Mouse (Mus musculus) forebrain, embryonic 13.5 days (tissue): ENCODE results near the gene Irx1. TPM values are rescaled to one million over a fixed set of nuclear protein-coding genes. Genes with fewer than 3 reads are reported as not detected.

Experiments used
- ATAC-seq: fragments of 200-750 bp; cut with Nextera tagmentation; 2 replicates; pipeline ENCODE4 v1.8.0; 2017
- H3K27ac ChIP-seq: fragments of 300-500 bp; sonication (generic); 2 replicates; pipeline ENCODE4 v1.5.1; 2015; ENCODE audit warnings: inconsistent platforms, mild to moderate bottlenecking, moderate library complexity
- H3K27me3 ChIP-seq: fragments of 300-500 bp; sonication (generic); 2 replicates; pipeline ENCODE4 v1.6.1; 2015; ENCODE audit warnings: mild to moderate bottlenecking, inconsistent platforms
- H3K36me3 ChIP-seq: fragments of 300-500 bp; sonication (generic); 2 replicates; pipeline ENCODE4 v1.6.1; 2015; ENCODE audit warnings: mild to moderate bottlenecking, inconsistent platforms; ENCODE audit not compliant: poor library complexity, severe bottlenecking
- H3K4me1 ChIP-seq: fragments of 300-500 bp; sonication (generic); 2 replicates; pipeline ENCODE4 v1.6.1; 2015; ENCODE audit warnings: inconsistent platforms
- H3K4me2 ChIP-seq: fragments of 300-500 bp; sonication (generic); 2 replicates; pipeline ENCODE4 v1.6.1; 2015; ENCODE audit warnings: inconsistent platforms, mild to moderate bottlenecking, moderate library complexity
- H3K4me3 ChIP-seq: fragments of 300-500 bp; sonication (generic); 2 replicates; pipeline ENCODE4 v1.5.1; 2015; ENCODE audit warnings: mild to moderate bottlenecking, inconsistent platforms
- H3K9ac ChIP-seq: fragments of 300-500 bp; sonication (generic); 2 replicates; pipeline ENCODE4 v1.6.1; 2015; ENCODE audit warnings: mild to moderate bottlenecking, inconsistent platforms
- H3K9me3 ChIP-seq: fragments of 300-500 bp; sonication (generic); replicated peaks from 2 replicates; pipeline ENCODE4 v1.6.1; 2016; ENCODE audit warnings: inconsistent platforms
- WGBS: fragments of 180-500 bp; shearing (Covaris S2); methylation state at CpG from one replicate; pipeline ENCODE4 v1.1.7; 2015; 5-methylcytosine and 5-hydroxymethylcytosine counted together
- polyA plus RNA-seq: library from polyadenylated mRNA; unstranded; fragments of >200 nt; fragmentation: Nextera tagmentation; extraction: Ambion mirVana; gene quantifications from 2 replicates; pipeline ENCODE4 v1.2.1, GENCODE M21; 2015

Irx1 gene
- polyA plus RNA-seq: 0.38 and 0.50 TPM in 2 replicates

DNA sequence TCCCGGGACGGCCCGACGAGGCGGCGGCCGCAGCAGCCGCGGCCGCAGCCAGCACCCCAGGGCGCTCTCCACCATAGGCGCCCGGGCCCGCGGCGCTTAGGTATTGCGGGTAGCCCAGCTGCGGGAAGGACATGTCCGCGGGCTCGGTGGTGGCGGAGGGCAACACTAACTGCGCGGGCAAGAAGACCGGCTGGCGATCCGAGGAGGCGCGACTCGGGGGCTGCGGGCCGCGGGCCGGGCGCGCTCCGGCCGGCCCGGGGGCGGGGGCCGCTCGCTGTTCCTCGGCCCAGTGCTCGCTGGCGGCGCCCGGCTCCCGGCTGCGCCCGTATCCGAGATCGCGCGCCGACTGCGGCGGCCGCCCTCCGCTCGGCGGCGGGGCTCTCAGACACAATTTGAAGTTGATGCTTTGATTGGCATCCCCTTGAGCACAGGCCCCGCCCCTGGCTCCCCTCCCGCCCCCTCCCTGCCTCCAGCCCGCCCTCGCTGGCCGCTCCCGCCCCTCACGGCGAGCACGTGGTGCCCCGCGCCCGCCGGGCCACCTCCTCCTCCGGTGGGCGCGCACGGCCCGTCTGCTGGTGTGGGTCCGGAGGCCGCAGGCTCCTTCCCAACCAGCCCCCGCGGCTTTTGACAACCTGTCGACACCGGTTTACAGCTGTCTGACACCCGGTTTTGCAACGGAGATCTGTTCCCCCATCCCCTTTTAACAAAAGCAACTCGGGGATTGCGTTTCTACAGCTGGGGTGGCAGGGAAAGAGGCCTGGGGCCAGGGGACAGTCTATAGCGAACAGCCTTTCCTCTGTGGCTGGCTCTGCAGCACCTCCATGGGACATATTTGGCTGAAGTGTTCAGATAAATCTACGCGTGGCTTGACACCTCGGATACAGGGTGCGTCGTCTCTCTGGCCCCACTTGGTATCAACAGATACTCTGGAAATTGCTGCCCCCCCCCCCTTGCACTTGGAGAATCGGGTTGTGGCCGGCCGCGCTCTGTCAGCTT lies at the start of gene Irx1:
TSS of gene Irx1 (minus strand) at position 368 of the 996 bp plus-strand sequence.
- Histone ChIP-seq H3K4me2 (peak within 1 kb of the TSS; percentile 71), H3K36me3 (no peaks in the 10 kb centered on the region), H3K27me3 (peaks cover 98% of the 10 kb centered on the region), H3K4me1 (peaks cover 27% of the 10 kb centered on the region), H3K9me3 (no peaks in the 10 kb centered on the region), H3K9ac (peak within 1 kb of the TSS; percentile 54), H3K27ac (no peak within 1 kb of the TSS), H3K4me3 (peak within 1 kb of the TSS; percentile 43)
- peak; percentile 65 for ATAC-seq
- 1% methylated on average over 77 of the region's 100 CpGs for WGBS

DNA sequence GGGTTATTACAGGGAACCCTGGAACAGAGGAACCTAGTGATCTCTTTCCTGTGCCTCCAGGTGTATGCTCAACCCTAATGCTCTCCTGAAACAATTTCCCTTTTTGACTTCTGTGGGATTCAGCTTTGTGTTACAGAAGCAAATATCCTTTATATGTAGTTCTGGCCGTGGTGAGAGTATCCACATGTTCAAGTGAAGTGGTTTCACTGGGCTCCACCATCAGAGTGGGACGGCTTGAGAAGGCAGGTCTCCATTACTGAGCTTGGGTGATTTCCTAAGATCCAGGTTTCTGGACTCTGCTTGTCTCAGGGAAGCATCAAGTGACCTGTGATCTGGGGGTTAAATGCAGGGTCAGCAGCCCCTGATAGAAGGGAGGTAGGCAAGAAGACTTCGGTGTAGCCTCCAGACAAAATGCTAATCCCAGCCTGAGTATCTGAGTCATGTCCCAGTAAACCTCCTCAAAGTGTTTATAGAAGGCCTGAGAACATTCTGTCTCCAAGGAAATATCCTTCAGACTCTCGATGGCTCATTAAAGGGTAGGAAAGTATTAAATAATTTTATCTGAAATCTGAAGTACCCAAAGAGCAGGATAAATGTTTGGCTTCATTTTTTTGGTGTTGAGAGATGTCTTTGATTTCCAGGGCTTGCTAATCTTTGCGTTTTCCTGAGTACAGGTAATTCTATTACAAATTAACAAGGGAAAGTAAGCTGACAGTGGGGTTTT lies 16.6 kb upstream of the Irx1 start:
- no peak overlapping the region for H3K9ac ChIP-seq
- no peak overlapping the region for H3K4me3 ChIP-seq
- 54% methylated on average over 5 of the region's 5 CpGs for WGBS
- H3K4me2 ChIP-seq: no peak overlapping the region
- no peaks in the 10 kb centered on the region for H3K9me3 ChIP-seq
- H3K27me3 ChIP-seq: peaks cover 38% of the 10 kb centered on the region
- H3K4me1 ChIP-seq: no peaks in the 10 kb centered on the region
- no peak for ATAC-seq
- no peak overlapping the region for H3K27ac ChIP-seq
- H3K36me3 ChIP-seq: no peaks in the 10 kb centered on the region

DNA sequence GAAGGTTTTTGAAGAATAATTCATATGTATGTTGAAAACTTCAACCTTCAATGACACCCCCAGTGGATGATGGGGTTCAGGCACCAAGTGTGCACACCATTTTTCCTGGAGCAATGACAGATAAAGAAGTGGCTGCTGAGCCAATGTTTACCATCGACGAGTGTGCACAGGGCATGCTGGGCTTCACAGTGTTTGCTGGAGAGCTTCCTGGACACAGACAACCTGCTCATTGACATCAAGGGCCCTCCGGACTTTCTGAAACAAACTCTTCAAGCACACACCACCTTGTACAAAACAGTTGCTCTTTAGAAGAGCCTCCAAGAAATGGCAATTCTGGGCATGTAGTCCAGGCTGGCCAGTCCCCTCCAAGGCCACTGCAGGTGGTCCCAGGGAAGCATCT lies 12.2 kb upstream of the Irx1 start:
- Histone ChIP-seq H3K27me3 (peaks cover 58% of the 10 kb centered on the region), H3K4me2 (no peak overlapping the region), H3K27ac (no peak overlapping the region), H3K4me1 (no peaks in the 10 kb centered on the region), H3K9me3 (no peaks in the 10 kb centered on the region), H3K36me3 (no peaks in the 10 kb centered on the region), H3K4me3 (no peak overlapping the region), H3K9ac (no peak overlapping the region)
- ATAC-seq: no peak
- WGBS: 92% methylated on average over 3 of the region's 3 CpGs

DNA sequence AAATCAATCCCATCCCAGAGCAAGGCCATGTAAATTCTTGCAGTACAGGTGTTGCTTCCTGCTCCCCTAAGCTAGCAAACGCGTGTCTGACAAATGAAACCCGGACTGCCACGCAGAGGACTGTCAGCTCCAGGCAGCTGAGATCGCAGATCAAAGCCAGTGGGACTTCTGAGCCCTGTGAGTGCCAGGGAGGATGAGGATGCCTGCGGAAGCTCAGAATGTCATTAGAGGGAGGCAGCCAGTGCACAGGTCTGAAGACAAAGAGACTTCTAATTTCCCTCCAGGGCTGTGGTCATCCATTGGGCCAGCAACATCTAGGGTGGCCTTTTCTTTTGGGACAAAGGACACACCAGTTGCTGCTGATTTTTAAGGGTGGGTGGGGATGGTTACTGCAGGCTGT lies 4.8 kb upstream of the Irx1 start:
- Histone ChIP-seq H3K27ac (no peak overlapping the region), H3K4me3 (no peak overlapping the region), H3K9ac (no peak overlapping the region), H3K36me3 (no peaks in the 10 kb centered on the region), H3K27me3 (peaks cover 98% of the 10 kb centered on the region), H3K4me1 (peaks cover 9% of the 10 kb centered on the region), H3K4me2 (no peak overlapping the region), H3K9me3 (no peaks in the 10 kb centered on the region)
- no peak for ATAC-seq
- 2% methylated on average over 6 of the region's 6 CpGs for WGBS

DNA sequence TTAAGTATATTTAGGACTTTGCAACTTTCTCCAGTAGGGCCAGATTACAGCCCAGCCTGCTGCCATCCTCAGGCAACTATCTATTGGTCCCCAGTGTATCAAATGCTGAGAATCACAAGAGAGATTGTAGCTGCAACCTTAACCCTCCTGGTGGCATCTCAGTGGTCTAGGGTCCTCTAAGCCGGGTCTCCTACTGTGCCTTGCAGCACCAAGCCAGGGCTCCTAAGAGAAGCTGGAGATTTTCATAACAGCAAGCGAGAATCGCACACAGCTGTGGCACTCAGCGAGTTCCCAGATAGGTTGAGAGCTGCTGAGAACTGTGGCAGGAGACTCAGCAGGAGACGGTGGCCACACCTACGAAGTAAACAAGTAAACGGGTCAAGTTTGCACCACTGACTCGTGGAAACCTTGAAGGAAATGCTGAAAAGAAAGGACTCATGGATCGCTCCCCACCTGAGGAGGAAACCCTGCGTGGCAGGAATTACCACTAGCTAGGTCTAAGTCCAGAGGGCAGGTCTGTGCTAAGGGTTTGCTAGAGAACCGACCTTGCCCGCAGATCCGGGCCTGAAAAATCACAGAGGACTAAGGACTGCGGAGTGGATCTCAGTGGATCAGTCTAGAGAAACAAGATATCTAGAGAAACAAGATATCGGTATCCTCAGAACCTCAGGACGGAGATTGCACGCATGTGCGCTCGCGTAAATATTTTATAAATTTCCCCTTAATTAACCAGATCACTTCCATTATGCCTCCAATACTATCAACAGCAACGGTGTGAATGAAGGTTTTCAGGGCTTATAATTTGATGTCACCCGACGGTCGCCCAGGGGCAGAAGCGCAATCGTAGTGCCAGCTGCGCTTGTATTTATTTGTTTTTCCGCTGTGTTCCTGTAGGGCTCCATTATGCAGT lies 4.1 kb upstream of the Irx1 start:
- H3K27me3 ChIP-seq: peaks cover 98% of the 10 kb centered on the region
- H3K4me3 ChIP-seq: no peak overlapping the region
- H3K27ac ChIP-seq: no peak overlapping the region
- H3K4me2 ChIP-seq: no peak overlapping the region
- WGBS: 2% methylated on average over 28 of the region's 28 CpGs
- no peaks in the 10 kb centered on the region for H3K9me3 ChIP-seq
- no peak for ATAC-seq
- no peak overlapping the region for H3K9ac ChIP-seq
- H3K4me1 ChIP-seq: peaks cover 16% of the 10 kb centered on the region
- H3K36me3 ChIP-seq: no peaks in the 10 kb centered on the region

DNA sequence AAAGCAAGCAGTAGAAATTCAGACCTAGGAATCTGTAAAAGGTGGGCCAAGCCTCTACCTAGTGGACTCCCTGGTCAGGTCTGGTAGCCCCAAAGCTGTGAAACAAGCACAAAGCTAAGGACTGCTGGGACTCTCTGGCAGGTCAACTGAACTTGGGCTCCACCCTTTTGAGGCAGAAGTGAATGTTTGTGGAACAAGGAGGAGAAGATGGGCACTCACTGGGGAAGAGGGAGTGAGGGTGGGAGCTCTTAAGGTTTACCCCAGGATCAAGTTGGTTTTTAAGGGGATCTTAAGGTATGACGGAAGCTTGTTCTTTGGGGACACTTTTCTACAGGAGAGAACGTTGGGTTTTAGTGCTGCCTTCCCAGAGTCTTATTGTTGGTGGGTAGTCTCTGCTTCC lies 3.1 kb upstream of the Irx1 start:
- H3K36me3 ChIP-seq: no peaks in the 10 kb centered on the region
- WGBS: 16% methylated on average over 2 of the region's 2 CpGs
- H3K4me2 ChIP-seq: no peak overlapping the region
- no peak overlapping the region for H3K9ac ChIP-seq
- H3K27me3 ChIP-seq: peaks cover 98% of the 10 kb centered on the region
- no peak for ATAC-seq
- H3K9me3 ChIP-seq: no peaks in the 10 kb centered on the region
- no peak overlapping the region for H3K27ac ChIP-seq
- H3K4me3 ChIP-seq: no peak overlapping the region
- peaks cover 18% of the 10 kb centered on the region for H3K4me1 ChIP-seq

DNA sequence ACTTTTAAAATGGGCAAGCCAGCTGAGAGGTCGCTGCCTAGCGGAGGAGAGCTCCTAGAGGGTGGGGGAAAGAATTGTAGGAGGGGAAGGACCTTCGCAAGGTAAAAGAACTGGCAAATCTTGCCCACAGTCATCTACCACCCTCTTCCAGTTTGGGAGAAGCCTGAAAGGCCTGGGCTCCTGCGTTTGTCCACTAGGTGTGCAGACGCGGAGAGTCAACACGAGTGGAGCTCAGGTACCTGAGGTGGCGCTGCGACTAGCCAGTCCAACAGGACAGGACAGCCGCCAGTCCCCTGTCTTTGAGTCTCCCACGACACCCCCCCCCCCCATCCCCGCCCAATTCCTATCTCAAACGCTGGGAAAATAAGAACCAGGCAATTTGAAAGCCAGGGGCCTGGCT lies 843 bp upstream of the Irx1 start:
- Histone ChIP-seq H3K4me2 (peak overlapping the region; percentile 71; the same call in 1 of the 2 replicates), H3K4me1 (peaks cover 24% of the 10 kb centered on the region), H3K27me3 (peaks cover 98% of the 10 kb centered on the region), H3K9me3 (no peaks in the 10 kb centered on the region), H3K4me3 (no peak overlapping the region), H3K9ac (no peak overlapping the region), H3K27ac (no peak overlapping the region), H3K36me3 (no peaks in the 10 kb centered on the region)
- 0% methylated on average over 13 of the region's 13 CpGs for WGBS
- ATAC-seq: 0 out of 2 replicates have a peak, but pooled peaks have one; percentile 17

DNA sequence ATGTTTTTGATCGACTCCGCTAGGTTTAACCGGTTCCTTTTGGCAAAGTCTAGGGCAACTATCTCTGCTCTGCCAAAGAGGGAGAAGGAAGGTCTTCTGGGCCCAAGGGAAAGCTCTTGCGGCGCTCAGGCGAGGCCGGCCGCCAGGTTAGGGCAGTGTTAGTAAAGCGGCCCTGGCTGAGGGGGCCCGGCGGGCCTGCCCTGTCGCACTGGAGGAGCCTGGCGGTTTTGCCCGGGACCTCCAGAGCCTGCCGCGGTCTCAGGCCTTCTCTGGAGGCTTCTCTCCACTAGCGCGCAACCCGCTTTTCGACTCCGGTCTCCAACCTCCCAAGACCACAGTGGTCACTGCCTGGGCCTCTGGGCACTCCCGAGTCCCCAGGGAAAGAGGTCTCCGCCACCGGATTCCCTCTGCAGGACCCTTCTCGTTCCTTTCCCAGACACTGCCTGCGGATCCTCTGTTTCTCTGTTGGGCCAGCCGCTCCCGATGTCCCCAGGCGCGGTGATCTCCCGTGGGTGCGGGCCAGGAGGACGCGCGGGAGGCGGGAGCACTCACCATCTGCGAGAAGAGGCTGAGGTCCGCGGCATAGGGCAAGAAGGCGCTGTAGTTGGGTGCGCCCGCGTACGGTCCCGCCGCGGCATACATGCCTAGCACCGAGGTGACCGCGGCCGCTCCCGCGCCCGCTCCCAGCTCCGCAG lies 715 bp downstream of the Irx1 start:
- Histone ChIP-seq H3K4me1 (peaks cover 27% of the 10 kb centered on the region), H3K27ac (no peak overlapping the region), H3K9ac (peak overlapping the region; percentile 54), H3K9me3 (no peaks in the 10 kb centered on the region), H3K27me3 (peaks cover 97% of the 10 kb centered on the region), H3K4me3 (peak overlapping the region; percentile 43), H3K36me3 (no peaks in the 10 kb centered on the region), H3K4me2 (peak overlapping the region; percentile 71)
- peak; percentile 17 for ATAC-seq
- whole genome bisulfite sequencing: under 1% methylated on average over 55 of the region's 55 CpGs

DNA sequence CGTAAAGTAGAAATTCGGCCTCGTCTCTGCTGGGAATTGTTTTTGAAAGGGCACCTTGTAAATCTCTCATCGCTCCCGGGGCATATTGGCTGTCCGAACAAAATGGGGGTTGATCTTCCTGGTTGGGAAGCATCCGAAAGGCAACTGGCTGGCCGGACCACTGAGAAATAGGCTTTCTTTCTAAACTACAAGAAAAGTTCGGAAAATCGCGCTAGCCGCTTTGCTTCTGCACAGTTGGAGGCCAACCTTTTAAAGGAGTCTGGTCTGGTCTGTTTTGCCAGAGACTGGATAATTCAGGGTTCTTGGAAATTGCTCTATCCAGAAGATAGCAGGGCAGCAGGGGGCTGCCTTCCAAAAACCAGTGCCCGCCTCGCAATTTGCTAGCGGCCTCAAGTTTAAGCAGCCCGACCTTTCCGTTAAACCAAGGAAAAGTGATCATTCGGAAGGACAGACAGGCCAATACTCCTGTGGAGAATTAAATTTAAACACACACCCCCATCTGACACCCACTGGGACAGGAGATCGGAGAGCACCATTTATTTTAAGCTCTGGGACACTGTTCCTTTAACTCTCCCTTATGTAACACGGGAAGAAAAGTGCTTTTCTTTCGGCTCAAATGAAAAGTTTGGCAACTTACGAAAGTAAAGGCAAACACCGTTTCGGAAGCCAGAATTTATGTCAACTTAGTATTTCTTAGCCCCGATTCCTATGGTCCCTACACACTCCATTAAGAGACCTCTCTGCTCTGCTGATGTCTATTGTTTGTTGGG lies 1.4 kb downstream of the Irx1 start:
- no peak overlapping the region for H3K9ac ChIP-seq
- peak overlapping the region; percentile 71; the same call in 1 of the 2 replicates for H3K4me2 ChIP-seq
- ATAC-seq: no peak
- H3K9me3 ChIP-seq: no peaks in the 10 kb centered on the region
- no peak overlapping the region for H3K27ac ChIP-seq
- H3K4me3 ChIP-seq: peak overlapping the region; percentile 43
- WGBS: under 1% methylated on average over 25 of the region's 25 CpGs
- H3K36me3 ChIP-seq: no peaks in the 10 kb centered on the region
- H3K27me3 ChIP-seq: peaks cover 97% of the 10 kb centered on the region
- peaks cover 27% of the 10 kb centered on the region for H3K4me1 ChIP-seq

DNA sequence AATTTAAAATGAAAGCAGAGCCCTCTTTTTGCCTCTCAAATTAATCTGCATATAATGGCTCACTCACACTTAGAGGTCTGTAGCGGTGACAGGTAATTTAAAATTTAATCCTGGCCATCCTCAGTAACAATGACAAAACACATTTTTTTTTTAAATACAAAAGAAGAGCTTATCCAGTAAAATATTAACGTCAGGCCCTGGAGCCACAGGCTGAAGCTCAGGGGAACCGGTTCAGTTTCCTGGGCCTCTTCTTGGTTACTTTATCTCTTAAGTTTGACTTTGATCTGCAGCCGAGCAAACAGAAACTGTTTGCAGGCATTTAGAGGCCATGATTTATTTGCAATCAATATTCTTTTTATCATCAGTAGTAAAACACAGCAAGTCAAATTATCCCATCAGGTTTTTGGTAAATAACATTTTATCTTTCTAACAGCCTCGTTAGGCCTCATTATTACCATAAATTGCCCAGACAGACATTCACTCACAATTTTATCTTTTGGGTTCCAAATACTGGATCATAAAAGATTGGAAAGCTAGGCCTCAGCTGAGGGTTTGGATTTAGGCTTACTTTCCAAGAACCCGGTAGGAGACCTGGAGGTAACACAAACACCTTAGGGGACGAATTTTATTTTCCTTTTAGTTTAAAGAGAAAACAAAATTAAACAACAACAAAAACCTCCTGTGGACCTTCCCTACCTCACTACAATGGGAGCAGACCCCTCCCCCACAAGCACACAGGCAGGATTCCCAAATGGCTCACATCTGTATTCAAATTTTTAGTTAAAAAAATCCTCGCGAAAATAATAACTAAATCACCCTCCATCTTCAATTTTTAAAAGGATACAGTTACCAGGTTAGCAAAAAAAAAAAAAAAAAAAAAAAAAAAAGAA lies 2.4 kb downstream of the Irx1 start:
- no peak for ATAC-seq
- peaks cover 27% of the 10 kb centered on the region for H3K4me1 ChIP-seq
- no peak overlapping the region for H3K27ac ChIP-seq
- WGBS: 3% methylated on average over 9 of the region's 9 CpGs
- no peak overlapping the region for H3K4me2 ChIP-seq
- no peak overlapping the region for H3K9ac ChIP-seq
- no peaks in the 10 kb centered on the region for H3K9me3 ChIP-seq
- no peak overlapping the region for H3K4me3 ChIP-seq
- peaks cover 97% of the 10 kb centered on the region for H3K27me3 ChIP-seq
- no peaks in the 10 kb centered on the region for H3K36me3 ChIP-seq
